Mouse (Mus musculus) megakaryocyte, embryonic 14.5 days (primary cell): ENCODE measurements at regions not wholly inside any gene's neighbourhood (a gene's known extent, or its start where the extent isn't known, plus 50 kb on each side); places are given as distances from the start of the nearest gene placed in this dataset.

Experiments
- FLI1 ChIP-seq: IDR thresholded peaks from 2 replicates; pipeline ENCODE4 v1.6.1; 2012; ENCODE audit warnings: low read length, inconsistent platforms, mixed read lengths
- GATA1 ChIP-seq: IDR thresholded peaks from 3 replicates; pipeline ENCODE4 v1.6.1; 2012; ENCODE audit warnings: mixed read lengths, low read length, inconsistent platforms, borderline replicate concordance

GRCm38 (mm10) chr14:46071244-46071643 lies 308.0 kb upstream of the Gm15217 start:
- TF ChIP-seq GATA1 (no peak), FLI1 (no peak)
